Mouse (Mus musculus) spleen, postnatal 0 days (tissue): ENCODE results near the gene Pilrb2. TPM values are rescaled to one million over a fixed set of nuclear protein-coding genes. Genes with fewer than 3 reads are reported as not detected.

Experiments
- polyA plus RNA-seq: library from polyadenylated mRNA; unstranded; fragments of >200 nt; fragmentation: Nextera tagmentation; extraction: Ambion mirVana; gene quantifications from 2 replicates; pipeline ENCODE4 v1.2.1, GENCODE M21; 2015

Gene Pilrb2
- polyA plus RNA-seq: 25.5 and 39.0 TPM in 2 replicates

DNA sequence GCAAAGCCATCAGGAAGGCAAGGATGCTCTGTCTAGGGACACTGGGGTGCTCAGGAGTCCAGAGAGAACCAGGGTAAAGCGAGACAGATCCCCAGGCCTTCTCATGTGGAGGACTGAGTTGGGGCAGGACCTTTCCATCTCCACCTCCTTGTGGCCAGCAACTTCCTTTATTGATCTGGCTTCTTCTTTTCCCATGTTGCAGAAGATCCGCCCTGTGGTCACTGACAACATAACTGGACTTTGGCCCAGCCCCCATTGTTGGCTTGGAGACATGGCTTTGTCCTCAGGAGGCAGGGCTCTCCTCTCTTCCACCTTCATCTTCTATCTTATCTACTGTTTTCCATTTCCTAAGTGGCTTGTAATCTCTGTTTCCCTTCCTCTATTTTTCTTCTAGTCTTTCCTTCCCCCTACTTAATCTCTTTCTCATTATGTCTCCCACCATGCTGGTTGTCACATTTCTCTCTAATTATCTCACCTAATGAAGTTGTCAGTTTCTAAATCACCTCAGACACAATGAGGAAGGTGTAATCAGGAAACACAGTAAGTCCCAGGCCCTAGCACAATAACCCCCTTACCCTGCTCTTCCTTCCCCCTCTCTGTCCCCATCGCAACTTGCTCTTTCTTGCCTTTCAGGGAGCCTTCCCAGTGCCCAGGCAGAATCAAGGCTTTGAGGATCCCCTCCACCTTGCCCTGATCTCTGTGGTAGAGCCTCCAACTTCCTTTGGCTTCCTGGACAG lies at the start of gene Pilrb2:
TSS of gene Pilrb2 (minus strand) at position 172 of the 737 bp plus-strand sequence.

GRCm38 (mm10) chr5:137857960-137858710 lies 13.5 kb downstream of the Pilrb2 start, which contains the start of gene Pilrb1:
TSS of gene Pilrb1 (minus strand) at chr5:137858106.

DNA sequence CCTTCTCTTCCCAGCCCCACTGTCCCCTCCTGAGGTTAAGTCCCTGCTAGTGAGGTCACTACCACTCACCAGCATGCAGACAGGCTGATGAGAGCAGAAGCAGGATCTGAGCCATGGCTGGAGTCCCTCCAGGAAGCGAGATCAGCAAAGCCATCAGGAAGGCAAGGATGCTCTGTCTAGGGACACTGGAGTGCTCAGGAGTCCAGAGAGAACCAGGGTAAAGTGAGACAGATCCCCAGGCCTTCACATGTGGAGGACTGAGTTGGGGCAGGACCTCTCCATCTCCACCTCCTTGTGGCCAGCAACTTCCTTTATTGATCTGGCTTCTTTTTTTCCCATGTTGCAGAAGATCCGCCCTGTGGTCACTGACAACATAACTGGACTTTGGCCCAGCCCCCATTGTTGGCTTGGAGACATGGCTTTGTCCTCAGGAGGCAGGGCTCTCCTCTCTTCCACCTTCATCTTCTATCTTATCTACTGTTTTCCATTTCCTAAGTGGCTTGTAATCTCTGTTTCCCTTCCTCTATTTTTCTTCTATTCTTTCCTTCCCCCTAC lies 35.6 kb downstream of the Pilrb2 start, which contains the start of gene Pilra:
TSS of gene Pilra (minus strand) at position 316 of the 555 bp plus-strand sequence.

Other genes starting within 250 kb of the Pilrb2 start
- 0.10 TPM in 1 of 2 replicates, not detected in the other for gene Fbxo24, start 242.8 kb downstream of the Pilrb2 start, polyA plus RNA-seq
- 41.9 and 54.3 TPM in 2 replicates for gene Lrch4, start 242.7 kb downstream of the Pilrb2 start, polyA plus RNA-seq
- gene Gm20605, start 242.6 kb downstream of the Pilrb2 start, polyA plus RNA-seq: 9.0 and 10.1 TPM in 2 replicates
- 16.9 and 18.4 TPM in 2 replicates for gene Sap25, start 230.5 kb downstream of the Pilrb2 start, polyA plus RNA-seq
- gene Irs3, start 226.1 kb downstream of the Pilrb2 start, polyA plus RNA-seq: 0.05 and 0.12 TPM in 2 replicates
- 36.8 and 43.3 TPM in 2 replicates for gene Agfg2, start 187.1 kb downstream of the Pilrb2 start, polyA plus RNA-seq
- 0.24 and 0.30 TPM in 2 replicates for gene Nyap1, start 130.2 kb downstream of the Pilrb2 start, polyA plus RNA-seq
- 114 and 132 TPM in 2 replicates for gene Tsc22d4, start 126.1 kb downstream of the Pilrb2 start, polyA plus RNA-seq
- gene Ppp1r35, start 93.0 kb downstream of the Pilrb2 start, polyA plus RNA-seq: 28.5 and 28.7 TPM in 2 replicates
- gene Mepce, start 84.2 kb downstream of the Pilrb2 start, polyA plus RNA-seq: 8.4 and 9.4 TPM in 2 replicates
- 5.6 and 7.4 TPM in 2 replicates for gene Zcwpw1, start 84.0 kb downstream of the Pilrb2 start, polyA plus RNA-seq
- 16.8 and 27.1 TPM in 2 replicates for gene Pilra, start 35.5 kb downstream of the Pilrb2 start, polyA plus RNA-seq
- 17.8 and 27.4 TPM in 2 replicates for gene Pilrb1, start 13.7 kb downstream of the Pilrb2 start, polyA plus RNA-seq
- gene Cyp3a13, start 49.8 kb upstream of the Pilrb2 start, polyA plus RNA-seq: 0.18 and 0.27 TPM in 2 replicates
- 0.04 TPM in 1 of 2 replicates, not detected in the other for gene Gjc3, start 91.3 kb upstream of the Pilrb2 start, polyA plus RNA-seq
- gene Azgp1, start 109.7 kb upstream of the Pilrb2 start, polyA plus RNA-seq: 0.46 TPM in 1 of 2 replicates, not detected in the other
- not detected in 2 replicates for gene Smok3a, start 149.4 kb upstream of the Pilrb2 start, polyA plus RNA-seq
- gene Smok3b, start 149.6 kb upstream of the Pilrb2 start, polyA plus RNA-seq: not detected in 2 replicates
- not detected in 2 replicates for gene Smok3c, start 181.4 kb upstream of the Pilrb2 start, polyA plus RNA-seq
- gene Zkscan1, start 213.3 kb upstream of the Pilrb2 start, polyA plus RNA-seq: 4.9 and 5.4 TPM in 2 replicates
- 14.2 and 17.9 TPM in 2 replicates for gene Zscan21, start 245.1 kb upstream of the Pilrb2 start, polyA plus RNA-seq